Mouse (Mus musculus) left cerebral cortex, adult 11 months (tissue): ENCODE measurements around the gene Kdm1b.

ENCODE experiments used
- DNase-seq: peaks from one replicate; pipeline ENCODE4 v3.0.0; 2022; ENCODE audit warnings: low spot score

Kdm1b gene

GRCm38 (mm10) chr13:47062756-47063155 is 19.5 kb downstream of the Kdm1b start:
- no peak for DNase-seq

GRCm38 (mm10) chr13:47063985-47064760 is 20.9 kb downstream of the Kdm1b start:
- no peak for DNase-seq

- no peak for DNase-seq
Measured at GRCm38 (mm10) chr13:47066516-47066915, 23.2 kb downstream of the Kdm1b start.

- no peak for DNase-seq
Measured at GRCm38 (mm10) chr13:47067001-47067400, 23.7 kb downstream of the Kdm1b start.

- no peak for DNase-seq
Measured at GRCm38 (mm10) chr13:47070329-47071080, 27.2 kb downstream of the Kdm1b start.

- DNase-seq: no peak
Measured at GRCm38 (mm10) chr13:47071871-47072270, 28.6 kb downstream of the Kdm1b start.

- DNase-seq: no peak
Measured at GRCm38 (mm10) chr13:47072484-47072883, 29.2 kb downstream of the Kdm1b start.

GRCm38 (mm10) chr13:47076156-47076555 is 32.9 kb downstream of the Kdm1b start:
- DNase-seq: no peak

- DNase-seq: no peak
Measured at GRCm38 (mm10) chr13:47077367-47077766, 34.1 kb downstream of the Kdm1b start.

GRCm38 (mm10) chr13:47078799-47079198 is 35.5 kb downstream of the Kdm1b start:
- DNase-seq: no peak

- DNase-seq: no peak
Measured at GRCm38 (mm10) chr13:47080905-47081505, 37.7 kb downstream of the Kdm1b start.

GRCm38 (mm10) chr13:47088433-47088832 is 45.1 kb downstream of the Kdm1b start:
- no peak for DNase-seq

- DNase-seq: no peak
Measured at GRCm38 (mm10) chr13:47089271-47089670, 46.0 kb downstream of the Kdm1b start.

GRCm38 (mm10) chr13:47093791-47094190 is 50.5 kb downstream of the Kdm1b start:
- DNase-seq: no peak

GRCm38 (mm10) chr13:47096591-47096990 is 53.3 kb downstream of the Kdm1b start:
- DNase-seq: no peak

GRCm38 (mm10) chr13:47099265-47099664 is 56.0 kb downstream of the Kdm1b start:
- DNase-seq: no peak

GRCm38 (mm10) chr13:47100587-47100986 is 57.3 kb downstream of the Kdm1b start:
- no peak for DNase-seq

GRCm38 (mm10) chr13:47104146-47104545 is 60.8 kb downstream of the Kdm1b start:
- DNase-seq: no peak

- DNase-seq: no peak
Measured at GRCm38 (mm10) chr13:47104856-47105541, 61.7 kb downstream of the Kdm1b start.

GRCm38 (mm10) chr13:47105711-47106579 is 62.6 kb downstream of the Kdm1b start, which contains the start of gene Dek:
Gene Dek (minus strand): TSS chr13:47106201.
- peak; percentile 56 for DNase-seq

- DNase-seq: no peak
Measured at GRCm38 (mm10) chr13:47106580-47106888, 63.2 kb downstream of the Kdm1b start.
